Mouse (Mus musculus) G1E-ER4 (cell line): ENCODE data around the gene Smurf2. TPM values are rescaled to one million over a fixed set of nuclear protein-coding genes. Genes with fewer than 3 reads are reported as not detected.

Experiments used
- GATA1 ChIP-seq: IDR thresholded peaks from one replicate; pipeline ENCODE4 v1.8.0; 2012; ENCODE audit warnings: low read length, inconsistent platforms
- polyA plus RNA-seq: library from polyadenylated mRNA; stranded (reverse); fragments of >175 nt; gene quantifications from 2 replicates; pipeline ENCODE4 v1.2.3, GENCODE M21; 2012

The Smurf2 gene
- polyA plus RNA-seq, 1 experiment: 2.8 TPM

GRCm38 (mm10) chr11:106919612-106920550 lies 634 bp downstream of the Smurf2 start:
- no peak for TF ChIP-seq GATA1

- no peak for TF ChIP-seq GATA1
Observed at GRCm38 (mm10) chr11:106918901-106919300, 1.6 kb downstream of the Smurf2 start.

DNA sequence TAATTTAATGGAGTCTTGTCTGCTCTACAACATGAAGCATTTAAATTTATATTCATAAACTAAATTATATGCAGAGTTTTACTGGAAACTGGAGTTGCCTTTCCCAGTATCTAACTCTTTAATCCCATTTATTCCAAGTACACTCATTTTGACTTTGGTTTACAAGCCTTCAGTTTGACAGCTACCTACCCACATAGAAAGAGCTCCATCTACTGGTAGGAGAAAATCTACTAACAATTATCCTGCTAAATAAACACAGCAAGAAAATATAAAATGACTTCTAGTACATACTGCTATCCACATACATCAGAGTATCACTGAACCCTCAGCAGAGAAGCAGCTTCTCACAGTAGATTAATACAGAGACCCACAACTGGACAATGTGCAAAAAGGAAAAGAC lies 9.3 kb downstream of the Smurf2 start:
- TF ChIP-seq GATA1: no peak

- no peak for TF ChIP-seq GATA1
Observed at GRCm38 (mm10) chr11:106908016-106908415, 12.5 kb downstream of the Smurf2 start.

DNA sequence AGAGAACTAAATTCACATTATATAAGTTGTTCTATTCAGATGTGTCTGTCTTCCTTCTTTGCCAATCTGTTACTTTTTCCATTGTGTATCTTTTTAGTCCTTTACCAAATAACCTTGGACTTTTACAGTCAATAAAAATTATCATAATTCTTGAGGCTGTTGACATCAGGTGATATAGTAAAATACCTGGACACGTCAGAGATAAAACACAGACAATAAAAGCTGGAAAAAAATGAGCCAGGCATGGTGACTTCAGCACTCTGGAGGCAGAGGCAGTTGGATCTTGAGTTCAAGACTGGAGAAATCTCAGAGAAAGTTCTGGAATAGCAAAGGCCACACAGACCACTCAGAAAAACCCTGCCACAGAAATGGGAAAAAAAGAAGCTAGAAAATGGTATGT lies 13.3 kb downstream of the Smurf2 start:
- no peak for TF ChIP-seq GATA1

GRCm38 (mm10) chr11:106905707-106906106 lies 14.8 kb downstream of the Smurf2 start:
- no peak for TF ChIP-seq GATA1

- TF ChIP-seq GATA1: no peak
Observed at GRCm38 (mm10) chr11:106899804-106900203, 20.7 kb downstream of the Smurf2 start.

- no peak for TF ChIP-seq GATA1
Observed at GRCm38 (mm10) chr11:106896561-106897168, 23.9 kb downstream of the Smurf2 start.

GRCm38 (mm10) chr11:106883656-106884055 lies 36.9 kb downstream of the Smurf2 start:
- no peak for TF ChIP-seq GATA1

- no peak for TF ChIP-seq GATA1
Observed at GRCm38 (mm10) chr11:106872650-106873049, 47.9 kb downstream of the Smurf2 start.

DNA sequence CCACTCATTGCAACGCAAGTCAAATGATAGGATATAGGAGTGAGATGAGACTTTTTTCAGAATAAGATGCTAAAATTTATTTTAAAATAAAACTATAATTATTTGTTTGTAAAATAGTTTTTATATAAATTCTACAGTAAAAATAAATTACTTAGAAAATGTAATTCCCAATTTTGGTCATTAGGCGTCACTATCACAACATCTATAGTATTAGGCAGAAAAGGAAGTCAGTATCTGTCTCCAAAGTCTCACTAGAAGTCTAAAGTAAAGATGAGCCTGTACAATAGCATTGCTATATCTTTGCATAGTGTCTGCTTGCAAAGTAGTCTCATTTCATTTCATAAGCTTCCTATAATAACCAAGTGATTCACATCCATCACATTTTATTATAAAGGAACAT lies 69.1 kb downstream of the Smurf2 start:
- no peak for TF ChIP-seq GATA1

GRCm38 (mm10) chr11:106842002-106842401 lies 78.5 kb downstream of the Smurf2 start:
- TF ChIP-seq GATA1: no peak

DNA sequence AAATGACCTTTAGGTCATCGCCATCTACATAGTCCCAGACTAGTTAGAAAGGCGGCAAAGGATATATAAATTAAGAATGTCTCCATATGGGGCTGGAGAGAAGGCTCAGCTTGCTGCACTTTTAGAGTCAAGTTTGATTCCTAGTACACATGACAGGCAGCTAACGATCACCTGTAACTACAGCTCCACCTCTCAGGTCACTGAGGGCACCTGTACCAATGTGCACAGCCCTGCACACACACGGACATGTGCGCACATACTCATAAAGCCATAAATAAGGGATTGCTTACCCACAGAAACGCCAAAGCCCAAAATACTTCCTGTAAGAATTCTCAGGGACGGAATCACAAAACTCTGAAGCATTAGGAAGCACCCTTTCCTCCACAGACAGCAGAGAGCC lies 92.4 kb downstream of the Smurf2 start:
- no peak for TF ChIP-seq GATA1

- TF ChIP-seq GATA1: no peak
Observed at GRCm38 (mm10) chr11:106824403-106824802, 96.1 kb downstream of the Smurf2 start.

DNA sequence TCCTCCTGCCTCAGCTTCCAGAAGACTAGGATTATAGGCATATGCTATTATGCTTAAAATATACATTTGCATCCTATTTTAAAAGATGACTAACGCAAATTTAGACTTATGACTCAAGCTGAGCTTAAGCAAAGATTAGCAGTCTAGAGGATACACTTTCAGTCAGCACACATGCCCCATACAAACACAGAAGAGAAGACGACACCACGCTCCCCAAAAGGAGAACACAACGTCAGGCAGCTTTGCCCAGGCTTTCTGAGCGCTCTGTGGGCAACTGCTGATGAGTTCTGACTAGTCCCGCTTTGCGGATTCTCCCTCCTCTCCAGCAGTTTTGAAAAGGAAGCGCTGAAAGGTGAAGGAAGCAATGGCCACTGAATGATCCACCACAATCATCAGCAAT lies 96.8 kb downstream of the Smurf2 start:
- TF ChIP-seq GATA1: no peak

GRCm38 (mm10) chr11:106822911-106823310 lies 97.6 kb downstream of the Smurf2 start:
- no peak for TF ChIP-seq GATA1

GRCm38 (mm10) chr11:106822491-106822890 lies 98.0 kb downstream of the Smurf2 start:
- TF ChIP-seq GATA1: no peak

GRCm38 (mm10) chr11:106821397-106821796 lies 99.1 kb downstream of the Smurf2 start:
- no peak for TF ChIP-seq GATA1
